Mouse (Mus musculus) ES-CJ7 (cell line): ENCODE results near the gene Mthfd1l.

Experiments
- DNase-seq: peaks from one replicate; pipeline ENCODE4 v3.0.0; 2011; ENCODE audit warnings: low read depth, low spot score

Mthfd1l gene

DNA sequence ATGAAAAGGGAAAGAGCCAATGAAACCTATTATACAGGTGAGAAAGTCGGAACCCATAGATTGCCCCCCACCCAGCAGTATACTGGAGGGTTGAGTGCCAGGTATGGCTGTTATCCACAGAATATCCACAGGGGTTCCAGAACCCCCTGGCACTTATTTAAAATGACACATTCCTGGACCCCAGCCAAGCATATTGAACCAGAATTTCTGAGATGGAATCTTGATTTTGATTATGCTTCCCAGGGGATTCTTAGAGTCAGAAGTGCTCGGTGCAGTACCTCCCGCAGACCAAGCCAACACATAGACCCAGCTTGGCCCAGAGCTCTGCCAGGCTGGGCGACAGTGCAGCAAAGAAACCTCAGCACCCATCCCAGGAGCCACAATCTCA lies 3.7 kb downstream of the Mthfd1l start:
- DNase-seq, result no peak

DNA sequence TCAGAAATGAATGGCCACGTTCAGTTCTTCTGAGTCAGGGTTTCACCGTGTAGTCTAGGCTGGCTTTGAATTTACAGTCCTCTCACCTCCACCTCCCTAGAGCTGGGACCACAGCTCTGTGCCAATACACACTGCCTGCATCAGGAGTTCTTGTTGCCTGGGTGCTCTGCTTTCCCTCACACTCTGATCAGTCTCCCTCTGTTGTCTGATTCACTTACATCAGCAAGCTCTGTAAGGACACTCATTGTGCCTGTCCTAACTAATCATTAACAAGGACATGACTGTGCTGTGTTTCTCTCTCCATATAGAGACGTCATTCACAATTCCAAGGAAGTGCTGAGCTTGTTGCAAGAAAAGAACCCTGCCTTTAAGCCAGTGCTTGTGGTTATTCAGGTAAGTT lies 5.4 kb downstream of the Mthfd1l start:
- DNase-seq, result no peak

DNA sequence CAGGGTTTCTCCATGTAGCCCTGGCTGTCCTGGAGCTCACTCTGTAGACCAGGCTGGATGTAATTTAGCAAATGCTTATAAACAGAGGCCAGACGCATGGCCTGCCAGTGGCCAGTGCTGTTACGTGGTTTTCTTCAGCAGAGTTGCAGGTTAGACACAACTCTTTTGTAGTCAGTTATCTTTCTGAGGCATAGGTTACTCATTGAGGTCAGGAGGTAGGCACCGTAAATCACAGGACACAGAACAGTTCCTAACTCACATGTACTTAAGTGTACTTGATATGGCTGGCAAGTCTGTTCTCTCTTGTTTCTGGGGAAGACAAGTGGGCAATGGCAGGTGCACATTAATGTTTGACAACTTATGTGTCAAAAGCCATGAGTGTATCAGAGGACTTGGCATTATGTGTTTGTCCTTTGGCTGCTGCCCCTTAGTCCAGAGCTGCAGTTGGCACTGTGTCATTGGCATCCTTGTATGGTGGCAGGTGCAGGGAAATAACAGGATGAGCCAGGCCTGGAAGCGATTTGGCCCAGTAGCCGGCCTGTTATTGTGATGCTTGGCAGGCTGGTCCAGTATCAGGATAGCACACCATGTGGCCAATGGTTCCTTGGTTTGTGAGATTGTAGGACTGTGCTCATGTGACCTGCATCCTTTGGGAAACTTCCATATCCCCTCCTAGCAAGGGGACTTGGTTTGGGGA lies 6.0 kb downstream of the Mthfd1l start:
- DNase-seq, result no peak

DNA sequence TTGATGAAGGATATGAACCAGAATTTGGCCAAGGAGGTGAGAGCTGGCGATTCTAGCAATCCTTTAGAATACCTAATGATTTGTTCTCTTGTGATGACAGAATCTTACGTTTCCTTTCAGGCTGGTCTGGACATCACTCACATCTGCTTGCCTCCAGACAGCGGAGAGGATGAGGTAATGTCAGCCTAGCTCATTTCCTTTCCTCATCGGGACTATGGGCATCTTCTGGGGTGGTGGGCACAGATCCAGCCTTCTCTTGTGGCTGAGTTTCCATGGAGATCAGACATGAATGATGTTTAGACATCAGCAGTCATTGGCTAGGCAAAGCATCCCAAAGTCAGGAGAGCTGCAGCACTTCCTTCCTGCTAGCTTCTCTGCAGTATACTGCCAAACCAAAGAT lies 7.3 kb downstream of the Mthfd1l start:
- no peak for DNase-seq

DNA sequence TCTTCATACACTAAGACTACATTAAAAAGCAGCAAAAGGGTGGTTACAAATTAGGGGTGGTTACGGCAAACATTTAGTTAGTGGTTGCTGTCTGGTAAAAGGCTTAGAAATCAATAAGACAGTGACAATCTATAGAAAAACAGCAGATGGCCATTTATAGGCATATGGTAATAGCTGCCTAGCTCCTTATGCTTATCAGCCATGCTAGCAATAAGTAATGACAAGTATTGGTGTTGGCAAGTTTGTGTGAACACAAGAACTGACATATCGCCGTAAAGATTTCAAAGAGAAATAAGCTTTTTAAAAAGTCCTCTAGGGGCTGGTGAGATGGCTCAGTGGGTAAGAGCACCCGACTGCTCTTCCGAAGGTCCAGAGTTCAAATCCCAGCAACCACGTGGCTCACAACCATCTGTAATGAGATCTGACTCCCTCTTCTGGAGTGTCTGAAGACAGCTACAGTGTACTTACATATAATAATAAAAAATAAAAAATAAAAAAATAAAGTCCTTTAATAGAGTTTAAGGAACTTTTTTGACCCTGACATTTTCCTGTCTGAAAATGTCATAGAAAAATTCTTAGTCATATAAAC lies 17.5 kb downstream of the Mthfd1l start:
- no peak for DNase-seq

DNA sequence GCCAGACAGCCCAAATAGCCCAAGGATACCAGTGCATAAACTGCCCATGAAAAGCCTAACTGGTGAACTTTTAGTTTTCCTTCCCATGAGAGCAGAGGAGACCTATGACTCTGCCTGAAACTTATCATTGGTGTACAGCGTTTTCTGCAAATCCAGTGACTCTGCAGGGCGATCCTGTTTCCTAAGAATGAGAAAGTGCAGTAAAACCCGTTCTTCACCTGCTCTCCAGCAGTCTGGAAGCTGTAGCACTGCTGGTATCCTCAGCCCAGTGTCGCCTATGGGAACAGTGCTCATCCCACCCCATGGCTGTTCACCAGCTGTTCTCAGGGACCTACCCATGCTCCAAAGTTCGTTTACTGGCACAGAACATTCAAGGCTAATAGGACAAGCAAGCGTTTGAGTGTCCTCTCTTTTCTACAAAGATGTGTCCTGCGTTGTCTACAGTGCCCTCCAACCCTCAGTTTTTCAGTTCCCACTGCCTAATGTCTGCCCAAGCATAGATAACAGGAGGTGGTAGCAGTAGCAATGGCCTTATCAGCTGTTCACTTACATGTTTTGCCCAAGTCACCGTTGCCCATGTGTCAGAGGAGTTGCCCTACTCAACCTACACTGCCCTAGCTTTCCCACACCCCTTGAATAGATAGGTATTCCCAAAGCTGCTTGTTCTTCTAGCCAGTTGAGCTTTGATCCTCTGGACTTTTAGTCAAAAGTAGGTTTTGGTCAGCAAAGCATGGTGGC lies 20.6 kb downstream of the Mthfd1l start:
- DNase-seq, result no peak

DNA sequence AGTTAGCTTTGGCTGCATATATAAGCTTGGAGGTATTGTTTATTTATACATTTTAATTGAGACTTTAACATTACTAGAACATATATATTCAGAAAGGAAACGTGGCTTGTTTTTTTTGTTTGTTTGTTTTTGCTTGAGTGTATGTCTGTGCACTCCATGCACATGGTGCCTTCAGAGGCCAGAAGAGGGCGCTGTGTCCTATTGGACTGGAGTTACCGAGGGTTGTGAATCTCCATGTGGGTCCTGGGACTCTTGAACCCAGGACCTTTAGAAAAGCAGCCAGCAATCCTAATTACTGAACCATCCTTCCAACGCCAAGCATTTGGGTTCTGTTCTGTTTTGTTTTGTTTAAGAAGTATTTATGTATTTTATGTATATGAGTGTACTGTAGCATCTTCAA lies 22.4 kb downstream of the Mthfd1l start:
- peak; percentile 47 for DNase-seq

DNA sequence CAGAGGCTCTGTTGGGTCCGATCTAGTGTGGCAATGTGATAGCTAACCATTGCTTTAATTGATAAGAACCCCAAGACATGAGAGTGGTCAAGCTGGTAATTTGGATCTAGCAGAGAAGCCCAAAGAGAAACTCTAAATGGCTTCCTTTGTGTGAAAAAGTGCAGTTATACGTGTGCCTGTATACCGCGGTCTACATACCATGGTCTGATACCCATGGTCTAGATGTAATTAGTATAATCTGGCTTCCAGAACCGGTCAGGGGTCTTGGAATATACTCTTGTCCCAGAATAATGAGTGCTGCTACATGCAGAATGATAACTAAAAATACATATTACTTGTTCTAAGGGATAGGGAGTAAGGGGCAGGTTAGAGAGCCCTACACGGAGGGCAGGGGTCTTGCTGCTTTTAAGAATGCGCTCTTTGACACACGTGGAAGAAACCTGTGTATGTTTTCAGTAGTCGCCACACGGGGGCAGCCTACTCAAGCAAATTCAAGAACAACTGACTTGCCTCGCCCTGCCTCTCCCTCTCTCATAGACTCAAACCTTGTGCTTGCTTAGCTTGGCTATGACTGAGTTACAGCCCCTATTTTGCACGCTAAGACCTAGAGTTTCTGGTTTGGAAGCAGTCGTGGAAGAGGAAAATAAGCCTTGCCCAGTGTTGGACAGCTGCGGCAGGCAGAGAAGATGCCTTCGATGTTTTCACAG lies 23.4 kb downstream of the Mthfd1l start:
- peak; percentile 91 for DNase-seq

DNA sequence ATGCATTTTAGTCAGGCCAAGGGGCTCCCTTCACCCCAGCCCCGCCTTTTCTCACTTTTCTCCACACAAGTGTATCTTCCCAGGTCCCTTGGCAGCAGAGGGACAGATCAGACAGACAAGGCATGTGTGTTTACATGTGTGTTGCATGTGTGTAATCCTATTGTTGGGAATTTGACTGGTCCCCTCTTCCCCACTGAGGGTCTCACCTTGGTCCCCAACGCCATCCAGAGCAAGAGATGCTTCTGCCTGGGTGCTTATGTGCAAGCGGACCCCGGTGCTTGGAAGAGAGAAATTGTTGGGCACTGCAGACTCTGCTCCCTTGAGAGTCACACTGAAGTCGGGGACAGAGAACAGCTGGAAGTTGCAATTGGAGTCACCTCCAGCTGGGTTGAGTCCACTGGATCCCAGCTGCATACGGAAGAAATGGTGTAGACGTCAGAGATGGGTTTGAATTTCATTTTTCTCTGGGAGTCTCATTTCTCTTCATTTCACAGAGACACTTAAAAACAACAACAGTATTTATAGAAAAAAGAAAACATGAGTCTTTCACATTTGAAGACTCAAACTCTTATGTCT lies 25.0 kb downstream of the Mthfd1l start:
- no peak for DNase-seq

DNA sequence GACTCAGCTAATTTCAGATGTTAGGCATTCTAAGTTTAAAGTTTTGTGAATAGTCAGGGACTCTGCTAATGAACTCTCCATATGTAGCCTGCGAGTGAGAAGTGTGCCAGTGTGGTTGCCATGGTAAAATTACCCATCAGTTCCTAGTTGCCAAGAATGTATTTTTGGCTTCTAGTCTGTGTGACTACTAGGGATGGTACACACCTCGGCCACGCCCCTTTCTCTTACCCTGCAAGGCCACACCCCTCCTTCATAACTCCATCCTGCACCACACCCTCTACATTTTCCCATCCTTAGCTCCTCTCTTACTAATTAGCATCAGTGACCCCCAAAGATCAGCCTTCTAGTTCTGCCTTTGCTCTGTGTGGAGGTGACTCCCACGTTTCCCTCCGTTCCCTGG lies 29.8 kb downstream of the Mthfd1l start:
- no peak for DNase-seq

DNA sequence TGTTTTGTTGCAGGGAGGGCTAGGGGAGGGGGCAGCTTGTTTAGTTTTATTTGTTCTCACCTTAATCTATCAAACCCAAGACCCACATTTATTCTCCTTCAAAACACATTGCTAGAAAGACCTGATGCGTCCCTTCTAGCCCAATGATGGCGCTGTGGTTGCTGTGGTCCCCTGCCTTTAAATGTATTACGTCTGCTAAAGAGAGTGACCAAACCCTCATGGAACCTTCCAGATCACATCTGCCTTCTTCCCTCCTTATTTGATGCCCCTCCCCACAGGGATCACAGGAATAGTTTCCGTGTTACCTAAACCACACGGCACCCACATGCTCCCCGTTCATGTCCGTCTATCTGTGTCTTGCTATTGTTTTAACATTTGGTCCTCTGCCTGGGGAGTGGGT lies 32.3 kb downstream of the Mthfd1l start:
- DNase-seq, result no peak

DNA sequence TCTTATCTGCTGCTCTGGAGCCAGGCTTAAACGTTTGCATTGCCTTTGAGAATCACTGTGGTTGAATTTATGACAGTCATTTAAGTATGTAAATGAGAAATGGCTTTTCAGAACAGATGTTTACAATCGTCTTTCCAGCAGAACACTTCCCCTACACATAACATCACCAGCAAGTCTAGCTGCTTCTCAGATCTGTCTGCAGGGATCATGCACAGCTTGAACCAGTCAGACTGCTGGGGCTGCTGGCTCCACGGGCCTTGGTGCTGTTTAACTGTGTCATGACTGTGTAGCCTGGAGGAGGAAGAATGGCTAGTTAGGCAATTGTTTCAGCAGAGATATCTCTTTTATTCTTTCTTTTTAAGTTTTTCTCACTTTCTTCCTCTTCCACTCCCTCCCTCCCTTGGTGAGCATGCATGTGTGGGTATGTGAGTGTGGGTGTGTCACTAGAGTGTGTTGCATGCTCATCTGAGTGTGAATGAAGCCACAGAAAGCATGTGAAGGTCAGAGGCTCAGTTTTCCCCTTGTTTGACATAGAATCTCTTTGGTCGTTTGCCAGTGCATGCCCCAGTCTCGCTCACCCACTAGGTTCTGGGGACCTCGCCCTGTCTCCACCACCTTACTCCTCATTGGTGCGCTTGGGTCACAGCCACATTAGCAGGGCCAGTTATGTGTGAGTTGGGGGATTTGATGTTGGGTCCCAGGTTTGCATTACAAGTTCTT lies 33.5 kb downstream of the Mthfd1l start:
- no peak for DNase-seq

DNA sequence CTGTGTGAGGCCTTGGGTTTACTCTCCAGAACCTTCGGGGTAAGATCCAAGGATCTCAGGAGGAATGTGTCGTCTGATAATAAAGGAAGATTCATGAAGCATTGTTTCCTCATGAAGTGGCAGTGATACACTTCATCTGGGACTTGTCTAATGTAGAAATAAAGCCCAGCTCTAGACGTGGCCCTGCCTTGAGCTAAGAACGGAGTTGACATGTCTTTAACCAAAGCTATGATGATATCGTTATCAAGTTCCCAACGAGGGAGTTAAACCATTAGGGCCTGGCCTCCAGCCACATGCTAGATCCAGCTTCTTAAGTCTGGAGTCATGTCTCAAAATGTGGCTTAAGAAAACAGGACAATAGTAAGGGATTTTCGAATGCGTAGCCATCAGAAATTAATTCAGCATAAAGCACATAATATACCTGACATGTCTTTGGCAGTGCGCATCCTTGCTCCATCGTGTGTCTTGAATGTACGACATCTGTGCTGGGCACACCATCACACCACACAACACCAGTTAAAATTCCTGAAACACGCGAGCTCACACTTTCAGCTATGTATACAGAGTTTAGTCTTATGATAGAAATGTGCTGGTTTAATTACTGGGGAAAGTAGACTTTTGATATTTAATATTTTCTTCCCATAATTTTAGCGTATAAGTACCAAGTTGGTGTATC lies 49.8 kb downstream of the Mthfd1l start:
- DNase-seq, result no peak

DNA sequence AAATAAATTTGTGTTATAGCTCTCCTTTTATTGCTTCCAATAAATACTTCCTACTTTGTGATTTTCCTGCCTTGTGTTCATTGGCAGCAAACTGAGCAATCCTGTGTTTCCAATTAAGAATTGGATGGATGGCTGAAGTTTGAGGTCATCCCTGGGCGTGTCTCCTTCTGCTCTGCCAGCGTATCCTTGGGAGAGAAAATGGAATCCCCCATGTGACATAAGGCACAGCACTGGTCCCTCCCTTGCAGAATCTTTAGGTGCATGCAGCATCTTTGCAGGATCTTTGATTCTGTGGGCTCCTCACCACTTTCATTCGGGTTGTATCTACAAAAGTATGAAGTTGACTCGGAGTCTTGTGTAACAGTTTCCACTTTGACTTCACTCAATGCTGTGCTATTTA lies 53.7 kb downstream of the Mthfd1l start:
- no peak for DNase-seq

DNA sequence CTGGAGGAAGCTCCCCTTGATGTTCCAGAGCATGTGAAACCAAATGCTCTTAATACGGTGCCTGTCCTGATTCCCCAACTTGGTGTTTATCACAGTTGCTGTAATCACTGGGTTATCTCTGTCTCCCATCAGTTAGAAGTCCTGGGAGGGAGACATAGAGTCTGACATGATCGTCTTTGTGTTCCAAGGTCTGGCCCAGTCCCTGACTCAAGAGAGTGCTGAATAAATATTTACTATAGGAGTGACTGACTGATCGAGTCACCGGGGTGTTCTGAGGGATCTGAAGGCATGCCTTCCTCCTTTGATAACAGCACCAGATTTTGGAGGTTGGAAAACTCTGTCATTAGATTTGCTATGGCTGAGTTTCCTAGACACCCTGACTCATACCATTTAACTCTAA lies 54.5 kb downstream of the Mthfd1l start:
- DNase-seq, result no peak

DNA sequence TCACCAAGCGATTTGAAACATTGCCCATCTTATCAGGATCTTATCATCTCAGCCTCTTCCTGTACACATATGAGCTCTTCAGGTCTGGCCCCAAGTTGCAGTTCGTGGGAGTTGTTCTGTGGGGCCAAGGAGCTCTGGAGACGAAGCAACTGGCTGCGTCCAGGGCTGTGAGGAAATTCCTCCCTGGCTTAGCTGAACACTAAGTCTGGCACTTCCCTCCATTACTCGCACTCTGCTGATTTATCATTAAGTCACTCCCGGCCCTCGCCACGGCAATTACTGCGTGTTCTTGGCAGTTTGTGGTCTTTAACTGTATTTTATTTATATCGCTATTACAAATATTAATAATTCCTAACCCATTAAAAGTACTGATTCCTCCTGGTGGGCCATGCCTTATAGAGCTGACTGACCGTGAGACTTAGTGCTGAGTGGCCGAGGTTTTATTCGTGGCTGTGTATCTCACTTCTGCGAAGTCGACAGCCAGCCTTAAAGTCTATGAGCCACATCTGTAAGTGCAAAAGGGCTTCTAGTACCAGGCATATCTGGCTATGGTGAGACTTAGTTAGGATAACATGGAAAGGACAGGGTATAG lies 56.0 kb downstream of the Mthfd1l start:
- no peak for DNase-seq

DNA sequence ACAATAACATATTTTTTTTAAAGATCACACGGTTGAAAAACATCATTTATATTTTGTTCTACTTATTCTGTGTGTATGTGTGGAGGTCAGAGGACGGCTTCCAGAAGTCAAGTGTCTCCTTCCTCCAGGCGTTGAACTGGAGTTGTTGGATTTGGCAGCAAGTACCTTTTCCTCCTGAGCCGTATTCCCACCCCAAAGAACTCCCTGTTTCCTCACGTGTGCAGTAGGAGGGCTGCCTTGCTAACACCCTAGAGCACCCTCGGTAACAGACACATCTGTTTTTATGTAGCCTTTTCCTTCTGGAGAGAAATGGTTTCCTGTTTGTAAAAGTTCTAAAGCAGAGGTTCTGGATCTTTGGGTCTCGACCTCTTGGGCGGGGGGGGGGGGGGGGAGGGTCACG lies 60.8 kb downstream of the Mthfd1l start:
- no peak for DNase-seq

DNA sequence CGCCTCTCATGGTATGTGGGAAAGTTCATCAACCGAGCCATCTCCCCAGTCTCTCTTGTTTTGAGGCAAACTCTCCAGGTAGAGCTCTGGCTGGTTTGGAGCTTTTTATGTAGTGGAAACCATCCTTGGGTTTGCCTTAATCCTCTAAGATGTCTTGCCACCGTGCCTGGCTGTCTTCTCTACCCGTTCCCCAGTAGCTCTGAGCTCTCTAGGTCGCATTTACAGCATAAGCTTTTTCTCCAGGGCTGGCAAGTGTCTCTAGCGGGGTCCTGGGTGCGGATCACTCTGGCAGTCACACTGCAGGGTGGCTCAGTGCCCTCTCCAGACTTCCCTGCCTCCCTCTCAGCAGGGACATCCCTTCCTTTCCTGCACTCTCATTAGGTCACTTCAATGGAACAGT lies 63.6 kb downstream of the Mthfd1l start:
- no peak for DNase-seq

DNA sequence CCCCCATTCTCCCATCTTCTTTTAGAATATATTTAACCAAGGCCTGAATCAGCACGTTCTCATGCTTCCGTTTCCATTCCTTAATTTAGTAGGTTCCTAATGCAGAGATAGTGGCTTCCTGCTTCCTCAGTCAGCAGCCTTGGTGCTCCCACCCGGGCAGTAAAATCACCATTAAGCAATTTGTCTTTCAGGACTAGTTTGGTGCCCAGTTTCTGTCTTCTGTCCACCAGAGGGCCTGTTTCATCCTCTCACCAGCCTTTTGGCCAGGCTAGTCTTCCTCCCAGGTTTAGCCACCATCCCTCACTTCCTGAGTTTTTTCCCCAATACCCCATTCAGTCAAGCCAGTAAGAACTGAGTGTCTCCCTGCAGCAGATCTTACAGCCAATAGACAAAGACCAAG lies 64.1 kb downstream of the Mthfd1l start:
- DNase-seq, result peak; percentile 19

DNA sequence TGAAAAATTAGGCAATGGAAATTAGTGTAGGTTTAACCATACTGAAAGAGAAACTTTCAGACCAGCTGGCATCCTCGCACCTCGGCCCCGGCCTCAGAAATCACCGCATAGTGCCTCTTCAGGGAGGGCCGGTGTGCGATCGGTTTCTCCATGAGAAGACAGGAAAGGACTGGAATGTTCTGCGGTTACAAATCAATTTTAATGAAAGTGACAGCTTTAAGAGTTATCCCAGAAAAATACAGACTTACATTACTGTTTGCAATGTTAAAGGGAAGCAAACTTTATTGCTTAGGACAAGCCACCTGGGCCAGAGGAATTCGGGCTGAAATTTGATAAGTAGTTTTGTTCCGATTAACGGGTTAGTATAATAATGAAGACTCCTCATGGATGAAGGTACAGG lies 65.7 kb downstream of the Mthfd1l start:
- DNase-seq, result no peak

DNA sequence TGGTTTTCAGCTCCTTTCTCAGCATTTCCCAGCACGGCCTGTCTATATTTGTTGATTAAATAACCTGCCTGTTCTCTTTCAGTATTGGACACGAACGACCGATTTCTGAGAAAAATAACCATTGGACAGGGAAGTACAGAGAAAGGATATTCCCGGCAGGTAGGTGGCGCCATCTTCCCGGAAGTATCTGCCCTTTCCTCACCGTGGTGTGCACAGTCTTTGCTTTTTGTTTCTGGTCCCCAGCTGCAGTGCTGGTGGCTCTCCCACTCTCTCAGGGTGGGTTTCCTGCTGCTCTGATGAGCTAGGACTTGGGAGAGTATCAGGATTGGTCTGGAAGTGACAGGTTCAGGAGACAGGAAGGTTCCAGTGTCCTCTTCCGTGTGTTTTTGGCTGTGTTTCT lies 68.8 kb downstream of the Mthfd1l start:
- DNase-seq, result peak; percentile 64
